Mouse (Mus musculus): ENCODE data around the gene Mipol1.

DNA sequence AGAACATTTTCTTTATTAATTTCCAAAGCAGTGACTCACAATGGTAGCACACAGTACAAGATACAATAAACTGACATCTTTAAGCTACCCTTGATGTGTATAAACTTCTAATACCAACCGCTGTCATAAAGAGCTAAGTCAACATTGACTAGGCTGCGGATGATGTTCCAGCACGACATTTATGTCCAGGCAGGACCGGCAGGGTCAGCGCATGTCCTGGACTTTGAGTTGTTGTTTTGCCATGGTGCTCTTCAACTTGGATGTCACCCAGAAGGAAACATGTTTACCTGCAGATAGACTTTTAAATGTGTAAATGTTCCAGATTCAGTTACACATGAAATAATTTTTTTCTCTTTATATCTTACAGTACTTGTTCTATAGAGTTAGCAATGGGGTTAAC, 194.7 kb downstream of the Mipol1 start:
- no peak for TF ChIP-seq CTCF (conservative IDR thresholded peaks at IDR 0.05; ENCODE audit: insufficient read depth, insufficient read length, low read depth, low read length)
- TF ChIP-seq POLR2A (IDR thresholded peaks at IDR 0.05; ENCODE audit: low read depth, low read length): no peak

All from kidney, adult 2 months (tissue).